Mouse (Mus musculus): ENCODE results near the gene Rplp1. TPM values are rescaled to one million over a fixed set of nuclear protein-coding genes. Genes with fewer than 3 reads are reported as not detected.

The Rplp1 gene
- polyA plus RNA-seq, 1 experiment from 2014 or later: 1,000 TPM

- no peak overlapping the region for H3K27ac ChIP-seq (ENCODE audit: low read depth, low read length)
- no peak overlapping the region for H3K4me3 ChIP-seq (ENCODE audit: low read depth, low read length)
- 2% methylated on average over 7 of the region's 8 CpGs for WGBS
- H3K4me2 ChIP-seq (ENCODE audit: low read depth, low read length, severe bottlenecking): no peak overlapping the region
- H3K9ac ChIP-seq (ENCODE audit: low read length): no peak overlapping the region
- DNase-seq (ENCODE audit: low spot score) (peak; percentile 94), ATAC-seq (replicated peaks; ENCODE audit: low FRiP score) (0 out of 2 replicates have a peak, but pooled peaks have one; percentile 30)
- H3K9me3 ChIP-seq (ENCODE audit: control insufficient read depth, low read length): no peaks in the 10 kb centered on the region
- peaks cover 4% of the 10 kb centered on the region; the same call in 1 of the 2 replicates for H3K4me1 ChIP-seq (replicated peaks; ENCODE audit: control insufficient read depth, insufficient read depth, low read length)
- no peaks in the 10 kb centered on the region for H3K36me3 ChIP-seq (ENCODE audit: control insufficient read depth, insufficient read depth, low read length)
- H3K27me3 ChIP-seq (ENCODE audit: control insufficient read depth, insufficient read depth, low read length): peaks cover 9% of the 10 kb centered on the region; the same call in 1 of the 2 replicates
These were observed 15.9 kb downstream of the Rplp1 start for GRCm38 (mm10) chr9:61898401-61898800.

- H3K4me2 ChIP-seq (ENCODE audit: low read depth, low read length, severe bottlenecking): no peak overlapping the region
- H3K27ac ChIP-seq (ENCODE audit: low read depth, low read length): no peak overlapping the region
- DNase-seq (ENCODE audit: low spot score): no peak
- WGBS: 77% methylated on average over 8 of the region's 8 CpGs
- no peak overlapping the region for H3K4me3 ChIP-seq (ENCODE audit: low read depth, low read length)
- H3K9me3 ChIP-seq (ENCODE audit: control insufficient read depth, low read length): no peaks in the 10 kb centered on the region
- no peak overlapping the region for H3K9ac ChIP-seq (ENCODE audit: low read length)
- no peaks in the 10 kb centered on the region for H3K36me3 ChIP-seq (ENCODE audit: control insufficient read depth, insufficient read depth, low read length)
- peaks cover 9% of the 10 kb centered on the region; the same call in 1 of the 2 replicates for H3K27me3 ChIP-seq (ENCODE audit: control insufficient read depth, insufficient read depth, low read length)
- no peaks in the 10 kb centered on the region; the same call in 1 of the 2 replicates for H3K4me1 ChIP-seq (replicated peaks; ENCODE audit: control insufficient read depth, insufficient read depth, low read length)
- ATAC-seq (replicated peaks; ENCODE audit: low FRiP score): no peak
These were observed 19.3 kb downstream of the Rplp1 start for GRCm38 (mm10) chr9:61895014-61895413.

- DNase-seq (ENCODE audit: low spot score) (no peak), ATAC-seq (replicated peaks; ENCODE audit: low FRiP score) (no peak)
- Histone ChIP-seq H3K4me1 (replicated peaks; ENCODE audit: control insufficient read depth, insufficient read depth, low read length) (peaks cover under 1% of the 10 kb centered on the region; the same call in 1 of the 2 replicates), H3K27ac (ENCODE audit: low read depth, low read length) (no peak overlapping the region), H3K4me2 (ENCODE audit: low read depth, low read length, severe bottlenecking) (no peak overlapping the region), H3K9me3 (ENCODE audit: control insufficient read depth, low read length) (no peaks in the 10 kb centered on the region), H3K27me3 (ENCODE audit: control insufficient read depth, insufficient read depth, low read length) (no peaks in the 10 kb centered on the region), H3K36me3 (ENCODE audit: control insufficient read depth, insufficient read depth, low read length) (no peaks in the 10 kb centered on the region), H3K4me3 (ENCODE audit: low read depth, low read length) (no peak overlapping the region), H3K9ac (ENCODE audit: low read length) (no peak overlapping the region)
- 60% methylated on average over 8 of the region's 8 CpGs for WGBS
These were observed 24.5 kb downstream of the Rplp1 start for GRCm38 (mm10) chr9:61889855-61890254.

GRCm38 (mm10) chr9:61887661-61888379 is 26.5 kb downstream of the Rplp1 start:
- Histone ChIP-seq H3K4me2 (ENCODE audit: low read depth, low read length, severe bottlenecking) (no peak overlapping the region), H3K36me3 (ENCODE audit: control insufficient read depth, insufficient read depth, low read length) (no peaks in the 10 kb centered on the region), H3K27ac (ENCODE audit: low read depth, low read length) (no peak overlapping the region), H3K9ac (ENCODE audit: low read length) (no peak overlapping the region), H3K9me3 (ENCODE audit: control insufficient read depth, low read length) (no peaks in the 10 kb centered on the region), H3K27me3 (ENCODE audit: control insufficient read depth, insufficient read depth, low read length) (no peaks in the 10 kb centered on the region), H3K4me1 (replicated peaks; ENCODE audit: control insufficient read depth, insufficient read depth, low read length) (peaks cover 5% of the 10 kb centered on the region; the same call in 1 of the 2 replicates), H3K4me3 (ENCODE audit: low read depth, low read length) (no peak overlapping the region)
- ATAC-seq (replicated peaks; ENCODE audit: low FRiP score): no peak
- no peak for DNase-seq (ENCODE audit: low spot score)
- 75% methylated on average over 11 of the region's 11 CpGs for WGBS

GRCm38 (mm10) chr9:61885964-61886363 is 28.4 kb downstream of the Rplp1 start:
- no peak overlapping the region for H3K4me2 ChIP-seq (ENCODE audit: low read depth, low read length, severe bottlenecking)
- ATAC-seq (replicated peaks; ENCODE audit: low FRiP score): no peak
- H3K4me3 ChIP-seq (ENCODE audit: low read depth, low read length): no peak overlapping the region
- DNase-seq (ENCODE audit: low spot score): no peak
- H3K9me3 ChIP-seq (ENCODE audit: control insufficient read depth, low read length): no peaks in the 10 kb centered on the region
- no peak overlapping the region for H3K27ac ChIP-seq (ENCODE audit: low read depth, low read length)
- H3K9ac ChIP-seq (ENCODE audit: low read length): no peak overlapping the region
- no peaks in the 10 kb centered on the region for H3K27me3 ChIP-seq (ENCODE audit: control insufficient read depth, insufficient read depth, low read length)
- peaks cover 5% of the 10 kb centered on the region; the same call in 1 of the 2 replicates for H3K4me1 ChIP-seq (replicated peaks; ENCODE audit: control insufficient read depth, insufficient read depth, low read length)
- 86% methylated on average over 7 of the region's 7 CpGs for WGBS
- H3K36me3 ChIP-seq (ENCODE audit: control insufficient read depth, insufficient read depth, low read length): no peaks in the 10 kb centered on the region

- DNase-seq (ENCODE audit: low spot score): no peak
- H3K4me3 ChIP-seq (ENCODE audit: low read depth, low read length): no peak overlapping the region
- H3K9ac ChIP-seq (ENCODE audit: low read length): no peak overlapping the region
- ATAC-seq (replicated peaks; ENCODE audit: low FRiP score): no peak
- WGBS: 78% methylated on average over 13 of the region's 13 CpGs
- H3K4me2 ChIP-seq (ENCODE audit: low read depth, low read length, severe bottlenecking): no peak overlapping the region
- H3K27ac ChIP-seq (ENCODE audit: low read depth, low read length): no peak overlapping the region
- peaks cover 5% of the 10 kb centered on the region; the same call in 1 of the 2 replicates for H3K4me1 ChIP-seq (replicated peaks; ENCODE audit: control insufficient read depth, insufficient read depth, low read length)
- H3K36me3 ChIP-seq (ENCODE audit: control insufficient read depth, insufficient read depth, low read length): no peaks in the 10 kb centered on the region
- H3K9me3 ChIP-seq (ENCODE audit: control insufficient read depth, low read length): no peaks in the 10 kb centered on the region
- H3K27me3 ChIP-seq (ENCODE audit: control insufficient read depth, insufficient read depth, low read length): no peaks in the 10 kb centered on the region
These were observed 29.4 kb downstream of the Rplp1 start for GRCm38 (mm10) chr9:61884936-61885335.

- H3K27ac ChIP-seq (ENCODE audit: low read depth, low read length): no peak overlapping the region
- peaks cover 5% of the 10 kb centered on the region; the same call in 1 of the 2 replicates for H3K4me1 ChIP-seq (replicated peaks; ENCODE audit: control insufficient read depth, insufficient read depth, low read length)
- WGBS: 90% methylated on average over 7 of the region's 7 CpGs
These were observed 30.0 kb downstream of the Rplp1 start for GRCm38 (mm10) chr9:61884375-61884774.

GRCm38 (mm10) chr9:61882179-61882578 is 32.2 kb downstream of the Rplp1 start:
- no peak for DNase-seq (ENCODE audit: low spot score)
- Histone ChIP-seq H3K4me3 (ENCODE audit: low read depth, low read length) (no peak overlapping the region), H3K9me3 (ENCODE audit: control insufficient read depth, low read length) (no peaks in the 10 kb centered on the region), H3K36me3 (ENCODE audit: control insufficient read depth, insufficient read depth, low read length) (no peaks in the 10 kb centered on the region), H3K4me2 (ENCODE audit: low read depth, low read length, severe bottlenecking) (no peak overlapping the region), H3K27me3 (ENCODE audit: control insufficient read depth, insufficient read depth, low read length) (no peaks in the 10 kb centered on the region), H3K4me1 (replicated peaks; ENCODE audit: control insufficient read depth, insufficient read depth, low read length) (peaks cover 18% of the 10 kb centered on the region), H3K9ac (ENCODE audit: low read length) (no peak overlapping the region), H3K27ac (ENCODE audit: low read depth, low read length) (no peak overlapping the region)
- ATAC-seq (replicated peaks; ENCODE audit: low FRiP score): no peak
- WGBS: 79% methylated on average over 3 of the region's 3 CpGs

More at GRCm38 (mm10) chr9:61884375-61884774, 30.0 kb downstream of the Rplp1 start:
- Histone ChIP-seq H3K36me3 (ENCODE audit: control insufficient read depth, insufficient read depth, low read length) (no peaks in the 10 kb centered on the region), H3K27me3 (ENCODE audit: control insufficient read depth, insufficient read depth, low read length) (no peaks in the 10 kb centered on the region), H3K4me2 (ENCODE audit: low read depth, low read length, severe bottlenecking) (no peak overlapping the region), H3K9me3 (ENCODE audit: control insufficient read depth, low read length) (no peaks in the 10 kb centered on the region), H3K4me3 (ENCODE audit: low read depth, low read length) (no peak overlapping the region), H3K9ac (ENCODE audit: low read length) (no peak overlapping the region)
- ATAC-seq (replicated peaks; ENCODE audit: low FRiP score): no peak
- no peak for DNase-seq (ENCODE audit: low spot score)

- peak; percentile 90 for DNase-seq (ENCODE audit: low spot score)
- no peak overlapping the region for H3K4me3 ChIP-seq (ENCODE audit: low read depth, low read length)
- no peak overlapping the region for H3K27ac ChIP-seq (ENCODE audit: low read depth, low read length)
- no peak overlapping the region for H3K4me2 ChIP-seq (ENCODE audit: low read depth, low read length, severe bottlenecking)
- H3K9ac ChIP-seq (ENCODE audit: low read length): no peak overlapping the region
- ATAC-seq (replicated peaks; ENCODE audit: low FRiP score): no peak; the same call in 1 of the 2 replicates
- peaks cover 24% of the 10 kb centered on the region for H3K4me1 ChIP-seq (replicated peaks; ENCODE audit: control insufficient read depth, insufficient read depth, low read length)
- no peaks in the 10 kb centered on the region for H3K9me3 ChIP-seq (ENCODE audit: control insufficient read depth, low read length)
- no peaks in the 10 kb centered on the region; the same call in 1 of the 2 replicates for H3K27me3 ChIP-seq (ENCODE audit: control insufficient read depth, insufficient read depth, low read length)
- 21% methylated on average over 2 of the region's 2 CpGs for WGBS
- H3K36me3 ChIP-seq (ENCODE audit: control insufficient read depth, insufficient read depth, low read length): no peaks in the 10 kb centered on the region
These were observed 35.5 kb downstream of the Rplp1 start for GRCm38 (mm10) chr9:61878889-61879288.
